ENCODE assay signal across 17 mouse cellular contexts in the genomic region with DNA sequence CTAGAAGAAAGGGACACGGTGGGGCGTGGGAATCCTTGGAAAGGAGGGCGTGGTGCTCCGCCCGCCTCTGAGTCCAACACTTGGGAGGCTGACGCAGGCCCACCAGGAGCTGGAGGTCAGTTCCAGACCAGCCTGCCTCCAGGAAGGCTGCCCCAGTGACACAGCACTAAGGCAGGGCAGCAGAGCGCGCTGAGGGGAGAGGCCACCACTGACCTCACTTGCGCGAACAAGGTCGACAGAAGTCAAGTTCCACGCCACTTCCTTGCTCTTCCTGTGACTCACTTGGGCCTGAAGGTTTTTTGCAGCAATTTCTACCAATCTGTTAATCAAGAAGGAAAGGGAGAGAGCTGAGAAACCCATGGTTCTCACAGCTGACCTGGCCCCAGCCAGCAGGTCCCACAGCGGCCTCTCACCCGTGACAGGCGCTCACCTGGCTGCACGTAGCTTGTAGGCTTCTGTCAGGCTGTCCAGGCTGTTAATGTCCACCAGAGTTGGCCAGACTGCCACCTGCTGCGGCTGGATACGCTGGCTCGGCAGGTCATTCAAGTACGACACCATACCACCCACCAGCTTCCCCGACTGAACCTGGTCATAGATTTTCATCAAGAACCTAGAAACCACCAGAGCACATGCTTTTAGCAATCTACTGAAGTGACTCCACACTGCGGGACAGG. TPM values are rescaled to one million over a fixed set of nuclear protein-coding genes. Genes with fewer than 3 reads are reported as not detected.
A peak's percentile ranks its signal among the peaks of the same experiment; 100 is the strongest.
DNase-seq lines count a peak whose midpoint lies in the region; ATAC-seq and TF ChIP-seq lines count a peak whose summit lies in the region.
"Had no signal": no experiment of that assay in that cellular context is flagged by ENCODE, and none has a peak within 500 bp of the region (broad histone marks: within the 10 kb centered on the region; RNA-seq: fewer than 3 reads in every experiment).

No protein-coding gene starts in this region.

- H3K9me3 ChIP-seq in E14TG2a.4 (ENCODE audit: low read length): no peaks in the 10 kb centered on the region
- H3K9me3 ChIP-seq in hindbrain, embryonic 12.5 days (replicated peaks): no peaks in the 10 kb centered on the region
- H3K9me3 ChIP-seq: forebrain, embryonic 15.5 days; G1E; limb, embryonic 10.5 days; liver, embryonic 13.5 days; midbrain, embryonic 13.5 days had no signal

- TF ChIP-seq CTCF in E14TG2a.4 (conservative IDR thresholded peaks at IDR 0.05; ENCODE audit: low read length): no peak

- H3K4me3 ChIP-seq in E14TG2a.4 (replicated peaks; ENCODE audit: low read length): peak overlapping the region; percentile 17; the same call in 1 of the 2 replicates
- H3K4me3 ChIP-seq in hindbrain, embryonic 12.5 days: no peak overlapping the region
- H3K4me3 ChIP-seq: forebrain, embryonic 15.5 days; limb, embryonic 10.5 days; liver, embryonic 13.5 days; midbrain, embryonic 13.5 days had no signal

- ATAC-seq in hindbrain, embryonic 12.5 days (ENCODE audit: low FRiP score): no peak
- ATAC-seq: forebrain, embryonic 15.5 days; lung, postnatal 0 days; midbrain, embryonic 13.5 days had no signal

- no peak overlapping the region for H3K4me2 ChIP-seq in hindbrain, embryonic 12.5 days (replicated peaks)
- H3K4me2 ChIP-seq: forebrain, embryonic 15.5 days; heart, embryonic 11.5 days; hindbrain, embryonic 14.5 days; liver, embryonic 13.5 days; midbrain, embryonic 13.5 days had no signal

- no peak overlapping the region for H3K27ac ChIP-seq in hindbrain, embryonic 12.5 days
- H3K27ac ChIP-seq: forebrain, embryonic 15.5 days; hindbrain, embryonic 14.5 days; limb, embryonic 10.5 days; liver, embryonic 13.5 days; midbrain, embryonic 13.5 days had no signal

- peak; percentile 82 for DNase-seq in adrenal gland, postnatal 14 days
- DNase-seq in kidney, adult 8-10 months: peak; percentile 77 to 78
- DNase-seq in kidney, postnatal 25 days: peak; percentile 65 to 91
- DNase-seq in cerebellum, adult 11-12 months: no peak
- DNase-seq in adipocyte (ENCODE audit: low spot score): no peak
- DNase-seq: cerebellum, adult 9-11 months; heart, postnatal 14 days; liver, embryonic 13.5 days had no signal

- 93% methylated on average over 22 of the region's 22 CpGs for WGBS in hindbrain, embryonic 12.5 days

- H3K9ac ChIP-seq in hindbrain, embryonic 12.5 days: no peak overlapping the region
- H3K9ac ChIP-seq: forebrain, embryonic 15.5 days; hindbrain, embryonic 14.5 days; liver, embryonic 13.5 days; midbrain, embryonic 13.5 days had no signal

- H3K36me3 ChIP-seq in E14TG2a.4 (ENCODE audit: insufficient read depth, low read length): peaks cover 70% of the 10 kb centered on the region
- H3K36me3 ChIP-seq in hindbrain, embryonic 12.5 days: peaks cover 74% of the 10 kb centered on the region

- no peaks in the 10 kb centered on the region for H3K27me3 ChIP-seq in E14TG2a.4 (ENCODE audit: insufficient read depth, low read length)
- H3K27me3 ChIP-seq in hindbrain, embryonic 12.5 days: no peaks in the 10 kb centered on the region
- H3K27me3 ChIP-seq: forebrain, embryonic 15.5 days; liver, embryonic 13.5 days; midbrain, embryonic 13.5 days had no signal

- peaks cover 31% of the 10 kb centered on the region for H3K4me1 ChIP-seq in E14TG2a.4 (replicated peaks; ENCODE audit: low read depth, low read length)
- H3K4me1 ChIP-seq in hindbrain, embryonic 12.5 days: no peaks in the 10 kb centered on the region
- H3K4me1 ChIP-seq: forebrain, embryonic 15.5 days; limb, embryonic 10.5 days; liver, embryonic 13.5 days; midbrain, embryonic 13.5 days had no signal

RNA-seq across cellular contexts. Expression of a gene that starts 6.9 kb away (rescaled TPM):
- total RNA-seq in adrenal gland, postnatal 14 days (2021): 28.1 and 31.0 TPM in 2 replicates
- polyA plus RNA-seq in hindbrain, embryonic 12.5 days (2016; fragmentation: Nextera tagmentation; extraction: Ambion mirVana): 80.7 and 80.9 TPM in 2 replicates

RNA-seq across cellular contexts. Expression of a gene that starts 23.7 kb away (rescaled TPM):
- 16.7 and 20.0 TPM in 2 replicates for total RNA-seq in adrenal gland, postnatal 14 days (2021)
- 57.4 and 63.1 TPM in 2 replicates for polyA plus RNA-seq in hindbrain, embryonic 12.5 days (2016; fragmentation: Nextera tagmentation; extraction: Ambion mirVana)

RNA-seq across cellular contexts. Expression of a gene that starts 23.9 kb away (rescaled TPM):
- 150 and 199 TPM in 2 replicates for total RNA-seq in adrenal gland, postnatal 14 days (2021)
- polyA plus RNA-seq in hindbrain, embryonic 12.5 days (2016; fragmentation: Nextera tagmentation; extraction: Ambion mirVana): 43.8 and 45.9 TPM in 2 replicates

RNA-seq across cellular contexts. Expression of a gene that starts 36.2 kb away (rescaled TPM):
- 90.7 and 95.0 TPM in 2 replicates for total RNA-seq in adrenal gland, postnatal 14 days (2021)
- polyA plus RNA-seq in hindbrain, embryonic 12.5 days (2016; fragmentation: Nextera tagmentation; extraction: Ambion mirVana): 72.7 and 77.8 TPM in 2 replicates

RNA-seq across cellular contexts. Expression of a gene that starts 44.0 kb away (rescaled TPM):
- total RNA-seq in adrenal gland, postnatal 14 days (2021): 8.6 and 10.2 TPM in 2 replicates
- polyA plus RNA-seq in hindbrain, embryonic 12.5 days (2016; fragmentation: Nextera tagmentation; extraction: Ambion mirVana): 2.2 and 2.3 TPM in 2 replicates
- polyA plus RNA-seq: G1E had no signal

Comparison
In these comparisons a context has a peak if more than half of its experiments do, and no peak if none do; other contexts are left out.
1. DNase-seq: peak in adrenal gland, postnatal 14 days (single experiment), kidney, adult 8-10 months (2 of 2) and kidney, postnatal 25 days (2 of 2); none in cerebellum, adult 11-12 months (single experiment) and adipocyte (single experiment).